Mouse (Mus musculus) retina, postnatal 7 days (tissue): ENCODE results near the gene Anxa2.

ENCODE experiments used
- DNase-seq: peaks from one replicate; pipeline ENCODE4 v3.0.0-alpha.2; 2012; ENCODE audit warnings: low read depth, low spot score

Anxa2 gene

DNA sequence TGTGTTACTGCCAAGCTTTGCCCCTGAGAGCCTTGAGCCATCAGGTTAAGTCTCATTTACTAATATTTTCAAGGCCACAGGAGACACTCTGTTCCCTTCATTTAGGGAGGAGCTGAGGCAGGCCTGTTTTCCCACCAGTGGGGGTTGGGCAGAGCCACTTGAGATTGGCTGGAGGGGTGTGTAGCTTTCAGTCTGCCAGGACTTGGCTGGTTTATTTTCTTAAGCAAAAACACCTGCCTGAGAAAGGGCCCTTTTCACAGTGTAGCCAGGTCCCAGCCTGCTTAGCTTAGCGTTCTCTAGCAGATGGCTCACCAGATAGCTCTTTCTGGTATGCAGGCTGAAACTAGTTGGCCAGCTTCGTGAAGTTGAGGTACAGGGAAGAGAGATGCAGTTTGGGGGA lies 5.6 kb downstream of the Anxa2 start:
- no peak for DNase-seq

GRCm38 (mm10) chr9:69459876-69460275 lies 6.5 kb downstream of the Anxa2 start:
- no peak for DNase-seq

GRCm38 (mm10) chr9:69463046-69463445 lies 9.6 kb downstream of the Anxa2 start:
- DNase-seq = no peak

GRCm38 (mm10) chr9:69464109-69464756 lies 10.8 kb downstream of the Anxa2 start:
- no peak for DNase-seq

GRCm38 (mm10) chr9:69466098-69466497 lies 12.7 kb downstream of the Anxa2 start:
- no peak for DNase-seq

GRCm38 (mm10) chr9:69467310-69467939 lies 14.0 kb downstream of the Anxa2 start:
- DNase-seq = no peak

GRCm38 (mm10) chr9:69468991-69469390 lies 15.6 kb downstream of the Anxa2 start:
- no peak for DNase-seq

DNA sequence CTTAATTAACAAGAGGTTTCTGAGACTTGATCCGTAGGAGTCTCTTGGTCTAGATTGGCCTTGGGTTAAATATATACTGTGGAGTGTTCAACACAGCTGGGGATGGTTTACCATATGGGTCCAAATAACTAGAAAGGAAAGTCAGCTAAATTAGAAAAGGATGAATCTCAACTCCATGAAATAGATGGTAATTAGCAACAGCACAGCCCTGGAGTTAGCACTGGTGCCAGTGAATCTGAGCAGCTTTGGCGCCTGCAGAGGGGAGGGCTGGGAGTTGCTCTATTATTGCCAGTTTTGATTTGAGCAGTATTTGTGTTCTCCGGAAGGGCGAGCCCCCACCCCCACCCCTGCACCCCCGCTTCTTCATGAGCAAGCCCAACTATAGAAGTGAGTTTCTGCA lies 16.9 kb downstream of the Anxa2 start:
- no peak for DNase-seq

GRCm38 (mm10) chr9:69470921-69471320 lies 17.5 kb downstream of the Anxa2 start:
- no peak for DNase-seq

DNA sequence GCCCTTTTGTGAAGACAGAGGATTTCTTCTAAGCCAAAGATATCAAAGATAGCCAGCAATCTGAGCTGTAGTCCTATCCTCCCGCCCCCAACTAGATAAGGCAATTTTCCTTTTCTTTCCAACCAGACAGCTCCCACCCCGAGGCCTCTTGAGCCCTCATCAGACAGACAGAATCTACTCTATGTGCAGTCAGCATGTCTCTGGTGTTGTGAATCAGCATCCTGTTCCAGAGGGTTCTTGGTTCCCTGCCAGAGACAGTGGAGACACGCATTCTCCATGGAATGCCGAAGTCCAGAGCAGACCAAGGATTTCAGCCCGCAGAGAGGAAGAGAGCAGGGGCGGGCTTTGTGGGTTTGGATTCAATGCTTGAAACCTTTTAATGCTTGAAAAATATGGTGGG lies 19.3 kb downstream of the Anxa2 start:
- DNase-seq = no peak

GRCm38 (mm10) chr9:69475873-69476272 lies 22.5 kb downstream of the Anxa2 start:
- DNase-seq = no peak

- no peak for DNase-seq
Observed at GRCm38 (mm10) chr9:69477195-69477823, 23.9 kb downstream of the Anxa2 start.

DNA sequence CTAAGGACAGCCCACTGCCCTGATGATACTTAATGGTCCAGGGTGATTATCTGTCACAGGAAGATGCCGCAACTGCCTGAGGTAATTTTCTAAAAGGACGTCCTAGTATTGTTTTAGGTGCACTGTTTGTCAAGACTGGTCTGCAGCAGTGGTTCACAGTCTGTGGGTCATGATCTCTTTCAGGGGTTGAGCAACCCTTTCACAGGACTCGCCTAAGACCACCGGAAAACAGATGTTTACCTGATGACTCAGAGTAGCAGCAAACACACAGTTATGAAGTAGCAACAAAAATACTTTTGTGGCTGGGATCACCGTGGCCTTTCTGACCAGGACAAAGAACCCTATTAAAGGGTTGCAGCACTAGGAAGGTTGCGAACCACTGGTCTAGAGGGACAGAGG lies 24.4 kb downstream of the Anxa2 start:
- DNase-seq = no peak

DNA sequence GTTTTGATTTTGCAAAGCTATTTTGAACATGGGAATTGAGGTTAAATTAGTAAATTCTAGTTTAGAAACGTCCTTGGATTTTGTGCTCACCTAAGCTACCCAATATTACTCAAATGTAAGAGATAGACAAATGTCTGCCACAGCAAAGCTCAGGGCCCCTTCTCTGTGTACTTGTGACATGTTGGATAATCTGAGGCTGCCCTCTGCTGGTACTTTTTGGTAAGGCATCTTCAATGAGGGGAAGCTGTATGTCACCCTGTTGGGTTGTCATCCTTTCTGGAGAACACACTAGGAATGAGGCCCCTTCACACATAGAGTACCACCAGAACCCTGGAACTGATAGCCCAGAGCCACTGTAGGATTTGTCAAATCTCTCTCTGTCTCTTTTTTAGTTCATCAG lies 26.9 kb downstream of the Anxa2 start:
- peak; percentile 79 for DNase-seq

DNA sequence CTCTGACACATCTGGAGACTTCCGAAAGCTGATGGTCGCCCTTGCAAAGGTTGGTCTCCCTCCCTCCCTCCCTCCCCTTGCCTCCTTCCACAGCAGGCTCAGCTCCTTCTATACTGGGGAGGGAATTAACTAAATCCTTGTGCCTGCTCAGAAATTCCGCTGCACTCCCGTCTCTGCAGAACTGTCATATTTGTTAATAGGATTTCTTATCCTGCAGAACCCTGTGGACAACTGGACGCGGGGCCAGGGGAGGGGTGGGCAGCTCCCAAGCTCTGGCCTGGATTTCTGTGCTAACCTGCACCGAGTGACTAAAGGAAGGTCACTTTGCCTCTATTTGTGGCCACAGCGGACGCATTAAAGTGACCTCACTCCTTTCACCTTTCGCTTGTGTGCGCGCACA lies 30.4 kb downstream of the Anxa2 start:
- DNase-seq = peak; percentile 53

- DNase-seq = no peak
Observed at GRCm38 (mm10) chr9:69486140-69486539, 32.7 kb downstream of the Anxa2 start.

- DNase-seq = no peak
Observed at GRCm38 (mm10) chr9:69488510-69488909, 35.1 kb downstream of the Anxa2 start.

DNA sequence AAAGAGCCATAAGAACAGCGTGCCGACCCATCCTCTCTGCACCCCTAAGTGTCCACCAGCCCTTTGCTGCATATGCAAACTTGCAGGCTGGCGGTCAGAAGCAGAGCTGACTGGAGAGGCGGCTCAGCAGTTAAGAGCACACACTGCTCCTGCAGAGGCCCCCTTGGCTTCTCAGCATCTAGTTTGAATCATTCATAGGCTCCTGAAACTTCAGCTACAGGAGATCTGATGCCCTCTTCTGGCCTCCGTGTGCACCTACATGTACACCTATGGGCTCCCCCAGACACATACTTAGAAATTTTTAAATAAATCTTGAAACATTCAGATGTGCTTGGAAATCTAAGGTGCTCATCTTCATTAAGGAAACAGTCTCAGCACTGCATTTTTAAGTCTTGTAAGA lies 35.6 kb downstream of the Anxa2 start:
- DNase-seq = no peak

DNA sequence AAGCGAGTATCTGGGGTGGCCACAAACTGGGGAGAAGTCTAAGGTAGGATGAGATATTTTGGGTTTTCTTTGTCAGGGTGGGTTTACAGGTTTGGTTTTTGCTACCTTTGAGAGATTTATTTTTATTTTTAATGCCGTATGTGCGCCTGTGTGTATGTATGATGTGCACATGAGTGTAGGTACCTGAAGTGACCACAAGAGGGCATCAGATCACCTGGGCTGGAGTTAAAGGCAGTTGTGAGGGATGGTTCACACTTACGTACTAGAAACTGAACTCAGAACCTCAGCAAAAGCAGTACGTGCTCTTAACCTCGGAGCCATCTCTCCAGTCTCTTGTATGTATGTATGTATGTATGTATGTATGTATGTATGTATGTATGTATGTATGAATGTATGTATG lies 39.4 kb downstream of the Anxa2 start:
- DNase-seq = no peak

- DNase-seq = no peak
Observed at GRCm38 (mm10) chr9:69502504-69502903, 49.1 kb downstream of the Anxa2 start.

- DNase-seq = peak; percentile 27
Observed at GRCm38 (mm10) chr9:69505611-69506010, 52.2 kb downstream of the Anxa2 start.

DNA sequence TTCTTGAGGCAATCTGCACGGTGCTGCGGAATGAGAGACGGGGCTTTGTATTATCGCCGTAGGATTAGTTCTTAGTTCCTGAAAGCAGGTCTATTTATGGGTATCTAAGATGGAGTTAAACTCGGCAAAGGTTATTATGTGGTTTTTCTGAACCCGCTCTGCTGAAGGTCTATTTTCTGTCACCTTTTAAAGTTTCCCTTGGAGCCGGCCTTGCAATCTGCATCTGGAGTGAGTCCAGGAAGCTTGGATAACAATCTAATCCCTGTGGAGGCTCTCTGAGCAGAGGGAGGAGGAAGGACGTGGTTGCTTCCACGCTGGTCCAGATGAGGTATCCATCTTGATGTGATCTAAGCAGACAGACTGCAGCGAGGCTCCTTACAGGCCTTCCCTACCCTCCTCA lies 53.8 kb downstream of the Anxa2 start:
- peak; percentile 49 for DNase-seq

- no peak for DNase-seq
Observed at GRCm38 (mm10) chr9:69508016-69508415, 54.6 kb downstream of the Anxa2 start.
